Mouse (Mus musculus) neutrophil, adult 83 days (primary cell): ENCODE results near the gene Bbip1. TPM values are rescaled to one million over a fixed set of nuclear protein-coding genes. Genes with fewer than 3 reads are reported as not detected.

Source experiments
- total RNA-seq, 2 experiments: library from RNA; stranded (reverse); gene quantifications; one replicate each; pipeline ENCODE4 v1.2.4; 2023

Gene Bbip1
- total RNA-seq = 10 to 100 TPM; 56.3 to 58.8 TPM

DNA sequence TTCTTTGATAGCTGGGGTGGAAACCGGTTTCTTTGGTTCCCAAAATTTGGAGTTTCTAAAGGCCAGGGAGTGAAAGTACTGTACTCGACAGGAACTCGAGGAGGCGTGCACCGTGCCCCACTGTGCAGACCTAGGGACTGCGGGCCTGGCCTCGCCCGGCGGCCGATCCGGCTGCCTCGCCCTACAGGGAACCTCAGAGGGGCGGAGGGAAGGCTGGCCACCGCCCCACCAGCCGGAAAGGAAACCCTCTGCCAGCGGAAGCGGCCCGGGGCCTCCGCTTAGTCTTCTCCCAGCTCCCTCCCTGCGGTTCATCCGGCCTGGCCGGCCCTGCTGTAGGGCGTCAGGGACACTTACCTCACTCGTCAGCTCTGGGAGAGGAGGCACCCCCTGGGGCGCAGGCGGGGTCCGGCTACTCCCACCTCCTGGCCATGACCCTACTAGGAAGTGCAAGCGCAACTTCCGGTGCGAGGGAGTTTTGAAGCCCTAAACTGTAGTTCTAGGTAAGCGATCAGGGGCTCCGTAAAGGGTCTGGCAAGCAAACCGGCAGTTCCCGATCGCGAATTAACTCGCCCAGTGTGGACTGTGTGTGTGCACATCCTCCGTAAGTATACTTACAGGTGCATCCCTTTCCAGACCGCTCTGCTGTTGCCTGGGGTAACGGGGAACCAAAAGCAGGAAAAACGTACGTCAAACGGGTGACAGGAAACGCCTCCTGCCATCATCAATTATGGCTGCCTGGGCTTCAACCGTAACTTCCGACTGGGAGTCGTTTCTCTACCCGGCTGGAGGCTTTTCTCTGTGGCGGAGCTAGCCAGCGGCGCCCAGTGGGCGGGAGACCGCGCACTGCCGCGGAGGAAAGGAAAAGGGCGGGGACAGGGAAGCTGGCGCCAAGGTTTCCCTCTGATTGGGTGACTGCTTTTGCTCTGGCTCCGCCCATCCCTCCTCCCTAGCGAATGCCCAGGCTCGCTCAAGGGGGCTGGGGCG lies at the start of gene Bbip1, which contains the start of gene Shoc2:
TSS of gene Bbip1 (minus strand) at position 826 of the 984 bp plus-strand sequence.
TSS of gene Shoc2 (plus strand) at position 505 of the 984 bp plus-strand sequence.

DNA sequence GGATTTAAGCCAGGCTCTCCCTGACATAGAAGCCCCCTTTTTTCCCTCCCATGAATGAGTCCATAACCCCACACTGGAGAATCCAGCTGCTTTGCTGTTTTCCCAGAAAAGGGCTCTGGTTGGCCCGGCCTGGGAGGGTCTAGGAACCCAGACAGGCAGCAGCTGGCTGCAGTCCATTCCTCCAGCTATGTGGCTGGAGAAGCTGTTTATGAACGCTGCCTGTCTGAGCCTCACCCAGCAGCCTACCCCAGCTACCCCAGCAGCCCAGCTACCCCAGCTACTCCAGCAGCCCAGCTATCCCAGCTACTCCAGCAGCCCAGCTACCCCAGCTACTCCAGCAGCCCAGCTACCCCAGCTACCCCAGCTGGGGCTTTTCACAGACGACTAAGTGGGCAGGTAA lies 52.4 kb downstream of the Bbip1 start, which contains the start of gene Pdcd4:
TSS of gene Pdcd4 (plus strand) at position 171 of the 400 bp plus-strand sequence.

Other genes with a start within 250 kb of the Bbip1 start
- 10 to 100 TPM; 60.9 to 61.4 TPM for gene Pdcd4, start 52.4 kb downstream of the Bbip1 start, total RNA-seq
- gene Shoc2, start 321 bp downstream of the Bbip1 start, total RNA-seq = 10 to 100 TPM; 54.2 to 57.4 TPM
- under 1 TPM; 0.11 to 0.22 TPM for gene Adra2a, start 99.5 kb upstream of the Bbip1 start, total RNA-seq